Mouse (Mus musculus) embryonic facial prominence, embryonic 10.5 days (tissue): ENCODE measurements around the gene Wrb. TPM values are rescaled to one million over a fixed set of nuclear protein-coding genes. Genes with fewer than 3 reads are reported as not detected.
A peak's percentile ranks its signal among the peaks of the same experiment; 100 is the strongest.
"Not testable (repeated sequence)": the region's sequence is repeated elsewhere in the genome, so short reads cannot be mapped to it uniquely, and the experiment has no call there.

Experiments
- DNase-seq: peaks from one replicate; pipeline ENCODE4 v3.0.0-alpha.2; 2017; ENCODE audit warnings: low spot score
- H3K27ac ChIP-seq: fragments of 300-500 bp; sonication (generic); replicated peaks from 2 replicates; pipeline ENCODE4 v1.5.1; 2016; ENCODE audit warnings: mild to moderate bottlenecking
- H3K27me3 ChIP-seq: fragments of 300-500 bp; sonication (generic); replicated peaks from 2 replicates; pipeline ENCODE4 v1.6.1; 2016; ENCODE audit warnings: low read depth, mild to moderate bottlenecking; ENCODE audit not compliant: poor library complexity, severe bottlenecking
- H3K36me3 ChIP-seq: fragments of 300-500 bp; sonication (generic); replicated peaks from 2 replicates; pipeline ENCODE4 v1.6.1; 2016; ENCODE audit warnings: mild to moderate bottlenecking, moderate library complexity
- H3K4me1 ChIP-seq: fragments of 300-500 bp; sonication (generic); 2 replicates; pipeline ENCODE4 v1.6.1; 2016
- H3K4me3 ChIP-seq: fragments of 300-500 bp; sonication (generic); 2 replicates; pipeline ENCODE4 v1.5.1; 2016; ENCODE audit warnings: mild to moderate bottlenecking, moderate library complexity
- H3K9me3 ChIP-seq: fragments of 300-500 bp; sonication (generic); 2 replicates; pipeline ENCODE4 v1.6.1; 2016; ENCODE audit warnings: mild to moderate bottlenecking
- WGBS: fragments of 180-500 bp; shearing (Covaris S2); methylation state at CpG from one replicate; pipeline ENCODE4 v1.1.7; 2016; 5-methylcytosine and 5-hydroxymethylcytosine counted together
- polyA plus RNA-seq: library from polyadenylated mRNA; unstranded; fragments of >200 nt; fragmentation: Nextera tagmentation; extraction: Ambion mirVana; gene quantifications from 2 replicates; pipeline ENCODE4 v1.2.1, GENCODE M21; 2016

Wrb gene
- 86.2 and 94.3 TPM in 2 replicates for polyA plus RNA-seq

GRCm38 (mm10) chr16:96145110-96145800 lies at the start of gene Wrb:
Wrb (plus strand) TSS chr16:96145407.
- WGBS = under 1% methylated on average over 68 of the region's 68 CpGs
- H3K36me3 ChIP-seq = no peaks in the 10 kb centered on the region
- H3K4me3 ChIP-seq = peak within 1 kb of the TSS; percentile 83
- H3K27me3 ChIP-seq = no peaks in the 10 kb centered on the region
- peak; percentile 100 for DNase-seq
- H3K4me1 ChIP-seq = peaks cover 19% of the 10 kb centered on the region
- peak within 1 kb of the TSS; percentile 78 for H3K27ac ChIP-seq
- H3K9me3 ChIP-seq = 0 out of 2 replicates have a peak, but pooled peaks cover 4% of the 10 kb centered on the region

DNA sequence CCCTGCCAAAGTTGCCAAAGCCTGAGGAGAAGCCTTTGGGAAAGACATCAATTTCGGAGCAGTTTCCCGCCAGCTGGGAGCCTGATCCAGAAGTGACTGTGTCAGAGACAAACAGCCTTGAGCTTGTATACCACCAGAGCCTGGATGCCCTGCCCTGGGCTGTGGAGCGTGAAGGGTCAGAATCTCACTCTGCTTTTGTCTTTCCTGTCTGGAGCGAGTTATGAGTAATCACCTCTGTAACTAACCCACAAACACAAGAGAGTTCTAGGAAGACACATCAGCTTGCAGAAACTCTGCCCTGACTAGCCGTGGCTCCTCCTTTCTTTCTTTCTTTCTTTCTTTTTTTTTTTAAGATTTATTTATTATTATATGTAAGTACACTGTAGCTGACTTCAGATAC lies 49.2 kb upstream of the Wrb start:
- no peak for DNase-seq
- 83% methylated on average over 5 of the region's 5 CpGs for WGBS
- Histone ChIP-seq H3K27me3 (no peaks in the 10 kb centered on the region), H3K9me3 (no peaks in the 10 kb centered on the region), H3K36me3 (no peaks in the 10 kb centered on the region), H3K4me3 (no peak overlapping the region), H3K27ac (no peak overlapping the region), H3K4me1 (peaks cover 8% of the 10 kb centered on the region)

GRCm38 (mm10) chr16:96097811-96098210 lies 47.4 kb upstream of the Wrb start:
- H3K9me3 ChIP-seq, DNase-seq, H3K27me3 ChIP-seq, H3K4me1 ChIP-seq, H3K36me3 ChIP-seq, H3K4me3 ChIP-seq, H3K27ac ChIP-seq: not testable (repeated sequence)

DNA sequence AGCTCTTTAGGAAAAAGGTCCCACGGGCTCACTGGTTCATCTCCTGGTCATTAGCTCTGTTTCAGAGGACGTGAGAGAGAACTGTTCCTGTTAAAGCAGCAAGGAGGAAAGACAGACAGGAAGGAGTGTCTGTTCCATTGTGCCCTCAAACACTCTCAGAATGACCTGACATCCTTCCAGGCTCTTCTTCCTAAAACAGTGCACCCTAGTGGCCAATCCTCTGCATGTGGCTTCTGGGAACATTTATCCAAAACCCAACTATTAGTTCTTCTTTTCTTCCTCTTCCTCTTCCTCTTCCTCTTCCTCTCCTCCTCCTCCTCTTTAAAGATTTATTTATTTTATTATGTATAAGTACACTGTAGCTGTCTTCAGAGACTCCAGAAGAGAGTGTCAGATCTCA lies 42.2 kb upstream of the Wrb start:
- whole genome bisulfite sequencing = 35% methylated on average over 2 of the region's 2 CpGs

GRCm38 (mm10) chr16:96109673-96110072 lies 35.5 kb upstream of the Wrb start:
- Histone ChIP-seq H3K4me3 (no peak overlapping the region), H3K27me3 (no peaks in the 10 kb centered on the region), H3K4me1 (no peaks in the 10 kb centered on the region), H3K27ac (no peak overlapping the region), H3K9me3 (no peaks in the 10 kb centered on the region), H3K36me3 (no peaks in the 10 kb centered on the region)
- no peak for DNase-seq
- 68% methylated on average over 4 of the region's 4 CpGs for WGBS

More for the DNA sequence above, 42.2 kb upstream of the Wrb start:
- Histone ChIP-seq H3K4me3 (no peak overlapping the region), H3K27ac (no peak overlapping the region), H3K27me3 (no peaks in the 10 kb centered on the region), H3K4me1 (no peaks in the 10 kb centered on the region), H3K36me3 (no peaks in the 10 kb centered on the region), H3K9me3 (no peaks in the 10 kb centered on the region)
- no peak for DNase-seq

- H3K27me3 ChIP-seq = no peaks in the 10 kb centered on the region
- WGBS = 92% methylated on average over 5 of the region's 5 CpGs
- DNase-seq = no peak
- H3K4me3 ChIP-seq = no peak overlapping the region
- H3K36me3 ChIP-seq = no peaks in the 10 kb centered on the region
- no peaks in the 10 kb centered on the region for H3K4me1 ChIP-seq
- no peaks in the 10 kb centered on the region for H3K9me3 ChIP-seq
- no peak overlapping the region for H3K27ac ChIP-seq
Measured at GRCm38 (mm10) chr16:96110655-96111345, 34.4 kb upstream of the Wrb start.

DNA sequence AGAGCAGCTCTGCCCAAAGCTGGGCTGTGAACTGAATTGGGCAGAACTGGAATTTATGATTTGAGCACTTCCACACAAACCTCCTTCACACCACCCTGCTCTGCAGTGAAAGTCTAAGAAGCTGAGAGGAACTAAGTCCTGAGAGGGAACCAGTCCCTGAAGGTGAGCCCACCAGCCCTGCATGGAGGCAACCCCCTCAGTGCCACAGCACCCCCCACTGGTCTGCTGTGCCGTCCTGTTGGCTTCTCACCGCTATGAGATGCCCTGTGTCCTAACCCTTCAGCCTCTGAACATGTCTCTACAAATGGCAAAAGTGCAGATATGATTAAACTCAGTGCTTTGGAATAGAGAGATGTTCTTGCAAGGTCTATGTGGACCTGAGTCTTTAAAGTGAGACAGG lies 32.4 kb upstream of the Wrb start:
- no peaks in the 10 kb centered on the region for H3K36me3 ChIP-seq
- H3K4me3 ChIP-seq = no peak overlapping the region
- no peak overlapping the region for H3K27ac ChIP-seq
- no peaks in the 10 kb centered on the region for H3K9me3 ChIP-seq
- no peak for DNase-seq
- H3K27me3 ChIP-seq = no peaks in the 10 kb centered on the region
- WGBS = 54% methylated on average over 2 of the region's 2 CpGs
- H3K4me1 ChIP-seq = no peaks in the 10 kb centered on the region

GRCm38 (mm10) chr16:96114729-96115128 lies 30.5 kb upstream of the Wrb start:
- Histone ChIP-seq H3K4me3 (no peak overlapping the region), H3K27ac (no peak overlapping the region), H3K27me3 (no peaks in the 10 kb centered on the region), H3K9me3 (no peaks in the 10 kb centered on the region), H3K4me1 (no peaks in the 10 kb centered on the region), H3K36me3 (peaks cover 11% of the 10 kb centered on the region; the same call in 1 of the 2 replicates)
- DNase-seq = no peak
- 49% methylated on average over 4 of the region's 4 CpGs for WGBS

- no peak for DNase-seq
- Histone ChIP-seq H3K27ac (no peak overlapping the region), H3K4me1 (peaks cover 7% of the 10 kb centered on the region), H3K27me3 (no peaks in the 10 kb centered on the region), H3K9me3 (no peaks in the 10 kb centered on the region), H3K36me3 (peaks cover 63% of the 10 kb centered on the region), H3K4me3 (no peak overlapping the region)
- WGBS = 78% methylated on average over 4 of the region's 4 CpGs
Measured at GRCm38 (mm10) chr16:96120022-96120623, 25.1 kb upstream of the Wrb start.

- H3K4me1 ChIP-seq = peaks cover 33% of the 10 kb centered on the region
- H3K36me3 ChIP-seq = peaks cover 50% of the 10 kb centered on the region
- 8% methylated on average over 19 of the region's 19 CpGs for WGBS
Measured at GRCm38 (mm10) chr16:96126684-96127171, 18.5 kb upstream of the Wrb start.

GRCm38 (mm10) chr16:96127288-96127656 lies 17.9 kb upstream of the Wrb start:
- H3K27ac ChIP-seq = peak overlapping the region; percentile 100
- WGBS = under 1% methylated on average over 52 of the region's 52 CpGs
- H3K4me3 ChIP-seq = peak overlapping the region; percentile 98
- no peaks in the 10 kb centered on the region for H3K27me3 ChIP-seq
- peaks cover 33% of the 10 kb centered on the region for H3K4me1 ChIP-seq
- DNase-seq = no peak
- no peaks in the 10 kb centered on the region for H3K9me3 ChIP-seq
- H3K36me3 ChIP-seq = peaks cover 45% of the 10 kb centered on the region

More at GRCm38 (mm10) chr16:96126684-96127171, 18.5 kb upstream of the Wrb start:
- Histone ChIP-seq H3K4me3 (peak overlapping the region; percentile 98), H3K9me3 (no peaks in the 10 kb centered on the region), H3K27ac (peak overlapping the region; percentile 100), H3K27me3 (no peaks in the 10 kb centered on the region)
- no peak for DNase-seq

DNA sequence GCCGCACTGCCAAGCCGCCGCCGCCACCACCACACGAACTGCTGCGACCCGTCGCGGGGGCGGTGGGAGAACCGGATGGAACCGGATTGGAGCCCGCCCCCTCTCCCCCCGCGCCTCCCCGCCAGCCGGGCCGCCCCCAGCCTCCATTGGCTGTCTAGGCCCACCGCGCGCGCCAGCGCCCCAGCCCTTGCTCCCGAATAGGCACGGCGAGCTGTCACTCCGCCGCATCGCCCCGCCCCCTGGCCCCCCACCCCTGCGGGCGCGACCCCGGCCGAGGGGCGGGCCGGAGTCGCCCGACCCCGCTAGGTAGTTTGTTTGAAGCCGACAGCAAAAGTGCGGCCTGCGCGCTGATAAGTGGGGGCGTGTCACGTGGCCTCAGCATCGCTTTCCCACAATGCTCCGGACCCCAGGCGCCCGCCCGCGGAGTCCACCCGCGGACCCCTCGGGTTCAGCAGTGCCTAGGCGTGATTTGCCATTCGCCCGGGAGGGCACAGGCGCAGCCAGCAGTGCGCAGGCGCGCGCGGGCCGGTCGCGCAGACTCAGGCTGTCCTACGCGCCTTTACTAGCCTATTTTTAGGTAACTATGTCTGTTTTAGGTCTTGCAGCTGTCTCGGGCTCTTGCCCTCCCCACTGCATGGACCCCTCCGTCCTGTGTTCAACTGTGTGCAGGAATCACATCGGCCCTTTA lies 17.4 kb upstream of the Wrb start, which contains the start of gene Hmgn1:
Gene Hmgn1 (minus strand): TSS at position 73 of the 688 bp plus-strand sequence.
- peak within 1 kb of the TSS; percentile 98 for H3K4me3 ChIP-seq
- H3K4me1 ChIP-seq = peaks cover 33% of the 10 kb centered on the region
- H3K27me3 ChIP-seq = no peaks in the 10 kb centered on the region
- under 1% methylated on average over 71 of the region's 72 CpGs for WGBS
- DNase-seq = peak; percentile 100
- H3K9me3 ChIP-seq = no peaks in the 10 kb centered on the region
- peak within 1 kb of the TSS; percentile 100 for H3K27ac ChIP-seq
- H3K36me3 ChIP-seq = peaks cover 40% of the 10 kb centered on the region
